In genomic region chr5:30098260-30098659, GRCm38 (mm10) we compare ENCODE assay signal across 19 mouse cellular contexts. TPM values are rescaled to one million over a fixed set of nuclear protein-coding genes. Genes with fewer than 3 reads are reported as not detected.
"Had no signal": no experiment of that assay in that cellular context is flagged by ENCODE, and none has a peak within 500 bp of the region (broad histone marks: within the 10 kb centered on the region; RNA-seq: fewer than 3 reads in every experiment).

No protein-coding gene starts in this region.

- DNase-seq: lung, embryonic 14.5 days; lung, postnatal 10 days; lung, postnatal 4 days; right cerebral cortex, postnatal 14 days; thymus, adult 2 months; thymus, postnatal 25 days; thymus, postnatal 4 days had no signal

- H3K27ac ChIP-seq: midbrain, embryonic 13.5 days; midbrain, embryonic 15.5 days; neural tube, embryonic 12.5 days; stomach, embryonic 15.5 days; stomach, postnatal 0 days had no signal

- H3K4me1 ChIP-seq: midbrain, embryonic 13.5 days; midbrain, embryonic 15.5 days; neural tube, embryonic 12.5 days; stomach, embryonic 15.5 days had no signal

- H3K4me3 ChIP-seq: midbrain, embryonic 13.5 days; midbrain, embryonic 15.5 days; neural tube, embryonic 12.5 days; stomach, embryonic 15.5 days had no signal

- H3K9me3 ChIP-seq: midbrain, embryonic 13.5 days; midbrain, embryonic 15.5 days; neural tube, embryonic 12.5 days; stomach, embryonic 15.5 days had no signal

- H3K9ac ChIP-seq: lung, embryonic 14.5 days; midbrain, embryonic 13.5 days; midbrain, embryonic 15.5 days; neural tube, embryonic 12.5 days; stomach, embryonic 15.5 days had no signal

- H3K27me3 ChIP-seq: midbrain, embryonic 13.5 days; midbrain, embryonic 15.5 days; neural tube, embryonic 12.5 days had no signal

- H3K36me3 ChIP-seq: midbrain, embryonic 13.5 days; midbrain, embryonic 15.5 days; neural tube, embryonic 12.5 days; stomach, embryonic 15.5 days had no signal

- ATAC-seq: midbrain, embryonic 13.5 days; midbrain, embryonic 15.5 days had no signal

RNA-seq across cellular contexts. Expression of gene Garem2, which starts 6.7 kb away (rescaled TPM):
- total RNA-seq: monocyte, adult 5-6 weeks; neutrophil, adult 5-6 weeks had no signal
- polyA plus RNA-seq: spleen, adult 2 months had no signal

RNA-seq across cellular contexts. Expression of gene 3110082J24Rik, which starts 7.6 kb away (rescaled TPM):
- total RNA-seq: monocyte, adult 5-6 weeks; neutrophil, adult 5-6 weeks had no signal
- polyA plus RNA-seq: liver, embryonic 16.5 days; lung, embryonic 14.5 days; lung, embryonic 16.5 days; spleen, adult 2 months; stomach, embryonic 15.5 days; stomach, postnatal 0 days; testis, adult 2 months; thymus, adult 2 months; urinary bladder, adult 2 months had no signal
